Mouse (Mus musculus) heart, embryonic 14.5 days (tissue): ENCODE measurements at regions not wholly inside any gene's neighbourhood (a gene's known extent, or its start where the extent isn't known, plus 50 kb on each side); places are given as distances from the start of the nearest gene placed in this dataset.

Experiments used
- ATAC-seq: fragments of 200-750 bp; cut with Nextera tagmentation; 2 replicates; pipeline ENCODE4 v1.8.0; 2017; ENCODE audit warnings: low read depth, moderate TSS enrichment; ENCODE audit not compliant: insufficient number of reproducible peaks, insufficient read depth, low FRiP score
- H3K27ac ChIP-seq, 2 experiments: fragments of 200-500 bp in 1 of 2; fragments of 300-500 bp in 1 of 2; sonication (generic) in 1 of 2; replicated peaks in 1 of 2; 2 replicates each; pipeline ENCODE4 v1.5.1; 2012 to 2014; ENCODE audit warnings: low read depth in 2 of 2, low read length in 2 of 2, control low read depth in 1 of 2, mild to moderate bottlenecking in 1 of 2, mixed read lengths in 1 of 2; ENCODE audit not compliant: control insufficient read depth in 1 of 2, insufficient read depth in 1 of 2
- H3K27me3 ChIP-seq: fragments of 300-500 bp; sonication (generic); 2 replicates; pipeline ENCODE4 v1.6.1; 2014; ENCODE audit warnings: mild to moderate bottlenecking, low read length, control low read depth; ENCODE audit not compliant: control insufficient read depth, insufficient read depth
- H3K36me3 ChIP-seq: fragments of 300-500 bp; sonication (generic); 2 replicates; pipeline ENCODE4 v1.6.1; 2014; ENCODE audit warnings: mild to moderate bottlenecking, control low read depth, low read length, mixed read lengths; ENCODE audit not compliant: control insufficient read depth, insufficient read depth
- H3K4me1 ChIP-seq, 2 experiments: fragments of 200-500 bp in 1 of 2; fragments of 300-500 bp in 1 of 2; sonication (generic) in 1 of 2; 2 replicates each; pipeline ENCODE4 v1.6.1; 2012 to 2014; ENCODE audit warnings: low read length in 2 of 2, control low read depth in 1 of 2, mixed read lengths in 1 of 2; ENCODE audit not compliant: control insufficient read depth in 2 of 2, insufficient read depth in 2 of 2
- H3K4me2 ChIP-seq: fragments of 300-500 bp; sonication (generic); 2 replicates; pipeline ENCODE4 v1.6.1; 2014; ENCODE audit warnings: mild to moderate bottlenecking, low read length
- H3K4me3 ChIP-seq, 2 experiments: fragments of 200-500 bp in 1 of 2; fragments of 300-500 bp in 1 of 2; sonication (generic) in 1 of 2; 2 replicates each; pipeline ENCODE4 v1.5.1; 2012 to 2014; ENCODE audit warnings: low read length in 2 of 2, mild to moderate bottlenecking in 2 of 2, control low read depth in 1 of 2, low read depth in 1 of 2, moderate library complexity in 1 of 2; ENCODE audit not compliant: control insufficient read depth in 1 of 2, insufficient read depth in 1 of 2
- H3K9ac ChIP-seq: fragments of 300-500 bp; sonication (generic); 2 replicates; pipeline ENCODE4 v1.6.1; 2014; ENCODE audit warnings: mild to moderate bottlenecking, low read length
- H3K9me3 ChIP-seq: fragments of 300-500 bp; sonication (generic); 2 replicates; pipeline ENCODE4 v1.6.1; 2016; ENCODE audit warnings: low read length, control low read depth; ENCODE audit not compliant: control insufficient read depth
- whole genome bisulfite sequencing: fragments of 180-500 bp; shearing (Covaris S2); extraction: QIAGEN DNeasy Blood & Tissue Kit; methylation state at CpG from one replicate; pipeline ENCODE4 v1.1.7; 2014; 5-methylcytosine and 5-hydroxymethylcytosine counted together

GRCm38 (mm10) chr13:51299047-51299760, 109.2 kb upstream of the S1pr3 start:
- no peak; the same call in 1 of the 2 replicates for ATAC-seq
- 15% methylated on average over 4 of the region's 4 CpGs for WGBS
- no peaks in the 10 kb centered on the region for H3K27me3 ChIP-seq
- no peak overlapping the region for H3K9ac ChIP-seq
- no peaks in the 10 kb centered on the region for H3K36me3 ChIP-seq
- H3K9me3 ChIP-seq: no peaks in the 10 kb centered on the region
- H3K27ac ChIP-seq: peak overlapping the region in 1 of 2 experiments; percentile 25; a peak in 1 of 4 replicates
- H3K4me1 ChIP-seq: peaks cover 20 to 26% of the 10 kb centered on the region in 2 experiments
- no peak overlapping the region for H3K4me3 ChIP-seq
- H3K4me2 ChIP-seq: no peak overlapping the region

- no peak for ATAC-seq
- no peaks in the 10 kb centered on the region for H3K9me3 ChIP-seq
- no peak overlapping the region for H3K4me2 ChIP-seq
Measured at GRCm38 (mm10) chr13:51301476-51301875, 107.0 kb upstream of the S1pr3 start.

DNA sequence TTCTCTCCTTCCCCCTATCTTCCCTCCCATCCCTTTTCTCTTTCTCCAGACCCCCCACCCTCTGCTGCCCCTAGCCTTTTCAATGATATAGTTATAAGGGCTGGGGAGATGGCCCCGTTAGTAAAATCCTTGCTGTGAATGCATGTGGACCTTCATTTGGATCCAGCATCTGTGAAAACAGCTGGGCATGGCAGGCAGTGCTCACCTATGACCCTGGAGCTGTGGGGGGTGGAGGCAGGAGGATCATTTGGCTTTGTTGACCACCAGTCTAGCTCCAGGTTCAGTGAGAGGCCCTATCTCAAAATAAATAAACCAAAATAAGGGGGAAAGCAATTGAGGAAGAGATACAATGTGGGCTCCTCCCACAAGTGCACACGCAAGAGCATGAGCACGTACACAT, 105.3 kb upstream of the S1pr3 start:
- no peak overlapping the region for H3K9ac ChIP-seq
- no peaks in the 10 kb centered on the region for H3K9me3 ChIP-seq
- H3K36me3 ChIP-seq: no peaks in the 10 kb centered on the region
- no peak for ATAC-seq
- no peaks in the 10 kb centered on the region for H3K27me3 ChIP-seq
- H3K27ac ChIP-seq: no peak overlapping the region
- peaks cover 6 to 7% of the 10 kb centered on the region in 2 experiments for H3K4me1 ChIP-seq
- H3K4me2 ChIP-seq: no peak overlapping the region
- 76% methylated on average over 3 of the region's 3 CpGs for WGBS
- H3K4me3 ChIP-seq: no peak overlapping the region

More at GRCm38 (mm10) chr13:51301476-51301875, 107.0 kb upstream of the S1pr3 start:
- Histone ChIP-seq H3K4me3 (no peak overlapping the region), H3K27ac (no peak overlapping the region), H3K36me3 (no peaks in the 10 kb centered on the region), H3K4me1 (peaks cover 8 to 10% of the 10 kb centered on the region in 2 experiments), H3K9ac (no peak overlapping the region), H3K27me3 (no peaks in the 10 kb centered on the region)
- WGBS: 81% methylated on average over 7 of the region's 7 CpGs

DNA sequence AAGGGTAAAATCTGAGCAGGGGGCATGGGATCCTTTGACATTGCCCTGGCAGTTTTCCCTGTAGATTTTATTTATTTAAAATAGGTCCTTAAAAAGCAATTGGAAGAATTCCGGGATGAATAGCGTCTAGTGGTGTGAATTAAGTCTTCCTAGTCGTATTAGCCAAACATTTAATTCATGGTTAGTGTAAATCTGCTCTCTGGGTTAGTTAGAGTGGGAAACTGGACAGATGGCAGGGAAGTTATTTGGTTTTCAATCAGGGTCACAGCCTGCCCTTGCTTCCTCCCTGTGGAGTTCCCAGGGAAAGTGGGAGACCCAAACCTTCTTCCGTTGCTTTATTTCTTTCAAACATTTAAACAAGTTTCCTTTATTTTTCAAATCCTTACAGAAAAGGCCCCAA, 103.8 kb upstream of the S1pr3 start:
- ATAC-seq: no peak
- Histone ChIP-seq H3K4me1 (no peaks in the 10 kb centered on the region; a peak in 2 of 4 replicates), H3K4me3 (no peak overlapping the region), H3K27me3 (no peaks in the 10 kb centered on the region), H3K27ac (no peak overlapping the region), H3K36me3 (no peaks in the 10 kb centered on the region), H3K4me2 (no peak overlapping the region), H3K9me3 (no peaks in the 10 kb centered on the region), H3K9ac (no peak overlapping the region)
- WGBS: 80% methylated on average over 4 of the region's 4 CpGs

DNA sequence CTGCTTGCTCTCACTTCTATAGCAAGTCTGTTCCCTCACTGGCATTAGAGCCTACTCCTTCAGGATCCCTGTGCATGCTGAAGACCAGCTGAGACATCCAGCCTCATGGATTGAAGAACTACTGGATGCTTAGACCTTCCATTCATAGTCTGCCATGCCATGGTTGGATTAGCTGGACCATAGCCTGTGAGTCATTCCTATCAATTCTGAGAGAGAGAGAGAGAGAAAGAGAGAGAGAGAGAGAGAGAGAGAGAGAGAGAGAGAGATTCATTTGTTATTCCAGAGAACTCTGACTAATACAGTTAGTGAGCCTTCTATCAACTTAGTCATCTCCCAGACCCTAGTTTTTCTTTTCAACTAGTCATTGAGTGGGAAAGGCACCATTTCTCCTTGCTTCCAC, 99.0 kb upstream of the S1pr3 start:
- peaks cover 15 to 16% of the 10 kb centered on the region in 2 experiments for H3K4me1 ChIP-seq
- H3K9me3 ChIP-seq: no peaks in the 10 kb centered on the region
- no peak overlapping the region for H3K9ac ChIP-seq
- no peak overlapping the region for H3K27ac ChIP-seq
- no peak overlapping the region for H3K4me2 ChIP-seq
- no peak for ATAC-seq
- H3K27me3 ChIP-seq: no peaks in the 10 kb centered on the region
- H3K36me3 ChIP-seq: no peaks in the 10 kb centered on the region
- H3K4me3 ChIP-seq: no peak overlapping the region

GRCm38 (mm10) chr13:51310041-51310440, 98.4 kb upstream of the S1pr3 start:
- Histone ChIP-seq H3K4me3 (no peak overlapping the region), H3K27me3 (no peaks in the 10 kb centered on the region), H3K9ac (no peak overlapping the region), H3K9me3 (no peaks in the 10 kb centered on the region), H3K36me3 (no peaks in the 10 kb centered on the region), H3K4me2 (no peak overlapping the region), H3K27ac (no peak overlapping the region), H3K4me1 (peaks cover 18 to 21% of the 10 kb centered on the region in 2 experiments)
- no peak for ATAC-seq
- 68% methylated on average over 2 of the region's 2 CpGs for whole genome bisulfite sequencing

- no peaks in the 10 kb centered on the region for H3K27me3 ChIP-seq
- no peak overlapping the region for H3K4me3 ChIP-seq
- H3K36me3 ChIP-seq: no peaks in the 10 kb centered on the region
- H3K4me1 ChIP-seq: peaks cover 25 to 29% of the 10 kb centered on the region in 2 experiments
- no peak overlapping the region for H3K9ac ChIP-seq
- no peaks in the 10 kb centered on the region for H3K9me3 ChIP-seq
- no peak for ATAC-seq
- no peak overlapping the region for H3K4me2 ChIP-seq
- 44% methylated on average over 8 of the region's 8 CpGs for WGBS
- H3K27ac ChIP-seq: no peak overlapping the region
Measured at GRCm38 (mm10) chr13:51311679-51312255, 96.7 kb upstream of the S1pr3 start.
